Mouse (Mus musculus) midbrain, embryonic 11.5 days (tissue): Measurements from ENCODE around the gene Nabp1. TPM values are rescaled to one million over a fixed set of nuclear protein-coding genes. Genes with fewer than 3 reads are reported as not detected.

ENCODE experiments used
- ATAC-seq: fragments of 200-750 bp; cut with Nextera tagmentation; 2 replicates; pipeline ENCODE4 v1.8.0; 2017; ENCODE audit warnings: moderate TSS enrichment, moderate library complexity; ENCODE audit not compliant: low FRiP score
- DNase-seq: peaks from one replicate; pipeline ENCODE4 v3.0.0; 2015; ENCODE audit warnings: low spot score; ENCODE audit errors: missing footprints
- H3K27ac ChIP-seq: fragments of 300-500 bp; sonication (generic); 2 replicates; pipeline ENCODE4 v1.5.1; 2014; ENCODE audit warnings: low read depth, low read length
- H3K27me3 ChIP-seq: fragments of 300-500 bp; sonication (generic); 2 replicates; pipeline ENCODE4 v1.6.1; 2014; ENCODE audit warnings: mild to moderate bottlenecking, low read length, moderate library complexity, mixed read lengths; ENCODE audit not compliant: control insufficient read depth, insufficient read depth
- H3K36me3 ChIP-seq: fragments of 300-500 bp; sonication (generic); 2 replicates; pipeline ENCODE4 v1.6.1; 2014; ENCODE audit warnings: mild to moderate bottlenecking, low read length, moderate library complexity, mixed read lengths; ENCODE audit not compliant: control insufficient read depth, insufficient read depth
- H3K4me1 ChIP-seq: fragments of 300-500 bp; sonication (generic); 2 replicates; pipeline ENCODE4 v1.6.1; 2014; ENCODE audit warnings: low read length; ENCODE audit not compliant: control insufficient read depth, insufficient read depth
- H3K4me2 ChIP-seq: fragments of 300-500 bp; sonication (generic); 2 replicates; pipeline ENCODE4 v1.6.1; 2014; ENCODE audit warnings: mild to moderate bottlenecking, moderate library complexity
- H3K4me3 ChIP-seq: fragments of 300-500 bp; sonication (generic); 2 replicates; pipeline ENCODE4 v1.5.1; 2014; ENCODE audit warnings: low read depth, low read length
- H3K9ac ChIP-seq: fragments of 300-500 bp; sonication (generic); 2 replicates; pipeline ENCODE4 v1.6.1; 2014; ENCODE audit warnings: low read length
- H3K9me3 ChIP-seq: fragments of 300-500 bp; sonication (generic); 2 replicates; pipeline ENCODE4 v1.6.1; 2016; ENCODE audit warnings: low read length; ENCODE audit not compliant: control insufficient read depth
- WGBS: fragments of 180-500 bp; shearing (Covaris S2); extraction: QIAGEN DNeasy Blood & Tissue Kit; methylation state at CpG from one replicate; pipeline ENCODE4 v1.1.7; 2014; 5-methylcytosine and 5-hydroxymethylcytosine counted together
- polyA plus RNA-seq: library from polyadenylated mRNA; unstranded; fragments of >200 nt; fragmentation: Nextera tagmentation; extraction: Ambion mirVana; gene quantifications from 2 replicates; pipeline ENCODE4 v1.2.1, GENCODE M21; 2014

Gene Nabp1
- polyA plus RNA-seq, 1 experiment from 2014 or later = 8.1 TPM

- no peaks in the 10 kb centered on the region for H3K4me1 ChIP-seq
- H3K27me3 ChIP-seq = no peaks in the 10 kb centered on the region
- H3K9ac ChIP-seq = no peak overlapping the region
- WGBS = 95% methylated on average over 2 of the region's 2 CpGs
- DNase-seq (no peak), ATAC-seq (no peak)
- no peaks in the 10 kb centered on the region for H3K36me3 ChIP-seq
- no peak overlapping the region for H3K27ac ChIP-seq
- no peak overlapping the region for H3K4me2 ChIP-seq
- H3K4me3 ChIP-seq = no peak overlapping the region
- no peaks in the 10 kb centered on the region for H3K9me3 ChIP-seq
Measured at GRCm38 (mm10) chr1:51512326-51512725, 34.1 kb upstream of the Nabp1 start.

GRCm38 (mm10) chr1:51509776-51510175 is 31.6 kb upstream of the Nabp1 start:
- no peak overlapping the region for H3K4me3 ChIP-seq
- H3K27me3 ChIP-seq = no peaks in the 10 kb centered on the region
- no peak for ATAC-seq
- 83% methylated on average over 8 of the region's 8 CpGs for WGBS
- H3K4me1 ChIP-seq = no peaks in the 10 kb centered on the region
- no peaks in the 10 kb centered on the region for H3K36me3 ChIP-seq
- H3K27ac ChIP-seq = no peak overlapping the region
- H3K9ac ChIP-seq = no peak overlapping the region
- no peak for DNase-seq
- no peak overlapping the region for H3K4me2 ChIP-seq
- no peaks in the 10 kb centered on the region for H3K9me3 ChIP-seq

- Histone ChIP-seq H3K36me3 (no peaks in the 10 kb centered on the region), H3K27ac (no peak overlapping the region), H3K27me3 (no peaks in the 10 kb centered on the region), H3K4me1 (no peaks in the 10 kb centered on the region), H3K4me3 (no peak overlapping the region), H3K9ac (no peak overlapping the region), H3K9me3 (no peaks in the 10 kb centered on the region), H3K4me2 (no peak overlapping the region)
- DNase-seq = no peak
- whole genome bisulfite sequencing = 15% methylated on average over 7 of the region's 7 CpGs
- no peak for ATAC-seq
Measured at GRCm38 (mm10) chr1:51509083-51509482, 30.9 kb upstream of the Nabp1 start.

- H3K9ac ChIP-seq = no peak overlapping the region
- DNase-seq (no peak), ATAC-seq (no peak)
- H3K9me3 ChIP-seq = no peaks in the 10 kb centered on the region
- no peak overlapping the region for H3K27ac ChIP-seq
- no peaks in the 10 kb centered on the region for H3K27me3 ChIP-seq
- H3K4me2 ChIP-seq = no peak overlapping the region
- 58% methylated on average over 3 of the region's 3 CpGs for WGBS
- H3K4me3 ChIP-seq = no peak overlapping the region
- H3K4me1 ChIP-seq = no peaks in the 10 kb centered on the region
- no peaks in the 10 kb centered on the region for H3K36me3 ChIP-seq
Measured at GRCm38 (mm10) chr1:51508543-51508942, 30.3 kb upstream of the Nabp1 start.

- Histone ChIP-seq H3K27ac (no peak overlapping the region), H3K4me3 (no peak overlapping the region), H3K36me3 (no peaks in the 10 kb centered on the region), H3K27me3 (no peaks in the 10 kb centered on the region), H3K4me2 (no peak overlapping the region), H3K9me3 (no peaks in the 10 kb centered on the region), H3K9ac (no peak overlapping the region), H3K4me1 (no peaks in the 10 kb centered on the region)
- DNase-seq (no peak), ATAC-seq (no peak)
- WGBS = 84% methylated on average over 5 of the region's 5 CpGs
Measured at GRCm38 (mm10) chr1:51507436-51507835, 29.2 kb upstream of the Nabp1 start.

- H3K27ac ChIP-seq = no peak overlapping the region
- H3K9me3 ChIP-seq = no peaks in the 10 kb centered on the region
- no peak overlapping the region for H3K9ac ChIP-seq
- no peak for DNase-seq
- H3K4me2 ChIP-seq = no peak overlapping the region
- ATAC-seq = no peak
- no peak overlapping the region for H3K4me3 ChIP-seq
- no peaks in the 10 kb centered on the region for H3K4me1 ChIP-seq
- no peaks in the 10 kb centered on the region for H3K27me3 ChIP-seq
- WGBS = 91% methylated on average over 4 of the region's 4 CpGs
- H3K36me3 ChIP-seq = no peaks in the 10 kb centered on the region
Measured at GRCm38 (mm10) chr1:51506236-51506635, 28.0 kb upstream of the Nabp1 start.

GRCm38 (mm10) chr1:51505632-51506031 is 27.4 kb upstream of the Nabp1 start:
- Histone ChIP-seq H3K9me3 (no peaks in the 10 kb centered on the region), H3K36me3 (no peaks in the 10 kb centered on the region), H3K4me3 (no peak overlapping the region), H3K4me1 (no peaks in the 10 kb centered on the region), H3K27me3 (no peaks in the 10 kb centered on the region), H3K9ac (no peak overlapping the region), H3K4me2 (no peak overlapping the region), H3K27ac (no peak overlapping the region)
- ATAC-seq (no peak), DNase-seq (no peak)
- WGBS = 88% methylated on average over 1 of the region's 1 CpGs

GRCm38 (mm10) chr1:51503055-51503454 is 24.8 kb upstream of the Nabp1 start:
- H3K9ac ChIP-seq = no peak overlapping the region
- no peaks in the 10 kb centered on the region for H3K36me3 ChIP-seq
- no peak overlapping the region for H3K27ac ChIP-seq
- no peak overlapping the region for H3K4me2 ChIP-seq
- H3K9me3 ChIP-seq = no peaks in the 10 kb centered on the region
- H3K4me1 ChIP-seq = no peaks in the 10 kb centered on the region
- DNase-seq (no peak), ATAC-seq (no peak)
- no peak overlapping the region for H3K4me3 ChIP-seq
- H3K27me3 ChIP-seq = no peaks in the 10 kb centered on the region
- WGBS = 82% methylated on average over 2 of the region's 2 CpGs

- ATAC-seq (no peak), DNase-seq (no peak)
- no peaks in the 10 kb centered on the region for H3K4me1 ChIP-seq
- WGBS = 89% methylated on average over 5 of the region's 5 CpGs
- no peak overlapping the region for H3K4me2 ChIP-seq
- no peak overlapping the region for H3K27ac ChIP-seq
- no peaks in the 10 kb centered on the region for H3K27me3 ChIP-seq
- H3K9ac ChIP-seq = no peak overlapping the region
- no peaks in the 10 kb centered on the region for H3K9me3 ChIP-seq
- no peak overlapping the region for H3K4me3 ChIP-seq
- no peaks in the 10 kb centered on the region for H3K36me3 ChIP-seq
Measured at GRCm38 (mm10) chr1:51502353-51502752, 24.1 kb upstream of the Nabp1 start.

GRCm38 (mm10) chr1:51501251-51501650 is 23.0 kb upstream of the Nabp1 start:
- H3K27ac ChIP-seq = no peak overlapping the region
- H3K4me2 ChIP-seq = no peak overlapping the region
- no peaks in the 10 kb centered on the region for H3K9me3 ChIP-seq
- no peak for DNase-seq
- no peak overlapping the region for H3K9ac ChIP-seq
- no peaks in the 10 kb centered on the region for H3K4me1 ChIP-seq
- H3K4me3 ChIP-seq = no peak overlapping the region
- H3K27me3 ChIP-seq = no peaks in the 10 kb centered on the region
- WGBS = 86% methylated on average over 12 of the region's 12 CpGs
- H3K36me3 ChIP-seq = no peaks in the 10 kb centered on the region
- no peak for ATAC-seq
